Mouse (Mus musculus) hindbrain, embryonic 13.5 days (tissue): ENCODE results near the gene Tmem38a. TPM values are rescaled to one million over a fixed set of nuclear protein-coding genes. Genes with fewer than 3 reads are reported as not detected.

Experiments used
- ATAC-seq: fragments of 200-750 bp; cut with Nextera tagmentation; 2 replicates; pipeline ENCODE4 v1.8.0; 2017; ENCODE audit warnings: moderate TSS enrichment; ENCODE audit not compliant: low FRiP score
- H3K27ac ChIP-seq: fragments of 300-500 bp; sonication (generic); 2 replicates; pipeline ENCODE4 v1.5.1; 2015; ENCODE audit warnings: inconsistent platforms, mild to moderate bottlenecking, moderate library complexity
- H3K27me3 ChIP-seq: fragments of 300-500 bp; sonication (generic); 2 replicates; pipeline ENCODE4 v1.6.1; 2015; ENCODE audit warnings: mild to moderate bottlenecking, inconsistent platforms
- H3K36me3 ChIP-seq: fragments of 300-500 bp; sonication (generic); 2 replicates; pipeline ENCODE4 v1.6.1; 2015; ENCODE audit warnings: mild to moderate bottlenecking, inconsistent platforms
- H3K4me1 ChIP-seq: fragments of 300-500 bp; sonication (generic); replicated peaks from 2 replicates; pipeline ENCODE4 v1.6.1; 2015; ENCODE audit warnings: inconsistent platforms
- H3K4me2 ChIP-seq: fragments of 300-500 bp; sonication (generic); 2 replicates; pipeline ENCODE4 v1.6.1; 2015; ENCODE audit warnings: inconsistent platforms, mild to moderate bottlenecking, moderate library complexity
- H3K4me3 ChIP-seq: fragments of 300-500 bp; sonication (generic); 2 replicates; pipeline ENCODE4 v1.5.1; 2015; ENCODE audit warnings: mild to moderate bottlenecking, inconsistent platforms
- H3K9ac ChIP-seq: fragments of 300-500 bp; sonication (generic); 2 replicates; pipeline ENCODE4 v1.6.1; 2015; ENCODE audit warnings: mild to moderate bottlenecking, inconsistent platforms
- H3K9me3 ChIP-seq: fragments of 300-500 bp; sonication (generic); 2 replicates; pipeline ENCODE4 v1.6.1; 2016; ENCODE audit warnings: inconsistent platforms
- WGBS: fragments of 180-500 bp; shearing (Covaris S2); methylation state at CpG from one replicate; pipeline ENCODE4 v1.1.7; 2015; 5-methylcytosine and 5-hydroxymethylcytosine counted together
- polyA plus RNA-seq: library from polyadenylated mRNA; unstranded; fragments of >200 nt; fragmentation: Nextera tagmentation; extraction: Ambion mirVana; gene quantifications from 2 replicates; pipeline ENCODE4 v1.2.1, GENCODE M21; 2015

Gene Tmem38a
- polyA plus RNA-seq, 1 experiment from 2014 or later = 19.3 TPM

- H3K9ac ChIP-seq = peak within 1 kb of the TSS; percentile 87
- WGBS = under 1% methylated on average over 52 of the region's 52 CpGs
- H3K27me3 ChIP-seq = no peaks in the 10 kb centered on the region
- H3K9me3 ChIP-seq = no peaks in the 10 kb centered on the region
- H3K4me1 ChIP-seq = peaks cover 35% of the 10 kb centered on the region
- H3K4me2 ChIP-seq = peak within 1 kb of the TSS; percentile 96
- H3K27ac ChIP-seq = peak within 1 kb of the TSS; percentile 90
- H3K36me3 ChIP-seq = peaks cover 34% of the 10 kb centered on the region
- ATAC-seq = peak; percentile 97
- peak within 1 kb of the TSS; percentile 69 for H3K4me3 ChIP-seq
These were observed 933 bp upstream of the Tmem38a start, which contains the start of gene Smim7 for GRCm38 (mm10) chr8:72570633-72571610. Gene Smim7 (minus strand): TSS chr8:72571088.

GRCm38 (mm10) chr8:72572507-72572906 lies 652 bp downstream of the Tmem38a start:
- Histone ChIP-seq H3K36me3 (peaks cover 18% of the 10 kb centered on the region), H3K27ac (no peak overlapping the region), H3K4me2 (peak overlapping the region; percentile 96), H3K9me3 (no peaks in the 10 kb centered on the region), H3K4me1 (peaks cover 35% of the 10 kb centered on the region), H3K9ac (peak overlapping the region; percentile 87), H3K4me3 (peak overlapping the region; percentile 69), H3K27me3 (no peaks in the 10 kb centered on the region)
- no peak for ATAC-seq
- WGBS = 7% methylated on average over 10 of the region's 10 CpGs

GRCm38 (mm10) chr8:72573450-72573849 lies 1.6 kb downstream of the Tmem38a start:
- Histone ChIP-seq H3K27me3 (no peaks in the 10 kb centered on the region), H3K9ac (no peak overlapping the region), H3K4me2 (no peak overlapping the region; the same call in 1 of the 2 replicates), H3K36me3 (peaks cover 9% of the 10 kb centered on the region), H3K9me3 (no peaks in the 10 kb centered on the region), H3K4me1 (peaks cover 35% of the 10 kb centered on the region), H3K4me3 (no peak overlapping the region), H3K27ac (no peak overlapping the region)
- no peak for ATAC-seq
- WGBS = 81% methylated on average over 6 of the region's 6 CpGs

- Histone ChIP-seq H3K27ac (no peak overlapping the region), H3K4me2 (no peak overlapping the region), H3K9ac (no peak overlapping the region), H3K4me1 (peaks cover 20% of the 10 kb centered on the region), H3K4me3 (no peak overlapping the region), H3K36me3 (peaks cover 11% of the 10 kb centered on the region), H3K27me3 (no peaks in the 10 kb centered on the region), H3K9me3 (no peaks in the 10 kb centered on the region)
- ATAC-seq = no peak
- 97% methylated on average over 6 of the region's 6 CpGs for WGBS
These were observed 4.1 kb downstream of the Tmem38a start for GRCm38 (mm10) chr8:72575915-72576314.

- Histone ChIP-seq H3K4me2 (no peak overlapping the region), H3K27ac (no peak overlapping the region), H3K4me3 (no peak overlapping the region), H3K36me3 (peaks cover 25% of the 10 kb centered on the region), H3K9ac (no peak overlapping the region), H3K27me3 (no peaks in the 10 kb centered on the region), H3K4me1 (peaks cover 16% of the 10 kb centered on the region), H3K9me3 (no peaks in the 10 kb centered on the region)
- 87% methylated on average over 3 of the region's 3 CpGs for WGBS
- ATAC-seq = no peak
These were observed 5.4 kb downstream of the Tmem38a start for GRCm38 (mm10) chr8:72577266-72577665.

- WGBS = 73% methylated on average over 1 of the region's 1 CpGs
- no peaks in the 10 kb centered on the region for H3K27me3 ChIP-seq
- H3K27ac ChIP-seq = no peak overlapping the region
- H3K9ac ChIP-seq = no peak overlapping the region
- H3K9me3 ChIP-seq = no peaks in the 10 kb centered on the region
- H3K4me2 ChIP-seq = no peak overlapping the region
- peaks cover 27% of the 10 kb centered on the region for H3K36me3 ChIP-seq
- ATAC-seq = no peak
- H3K4me1 ChIP-seq = peaks cover 9% of the 10 kb centered on the region
- no peak overlapping the region for H3K4me3 ChIP-seq
These were observed 6.1 kb downstream of the Tmem38a start for GRCm38 (mm10) chr8:72577941-72578340.

- 65% methylated on average over 9 of the region's 9 CpGs for WGBS
- Histone ChIP-seq H3K9ac (no peak overlapping the region), H3K9me3 (no peaks in the 10 kb centered on the region), H3K4me1 (no peaks in the 10 kb centered on the region; the same call in 1 of the 2 replicates), H3K4me2 (no peak overlapping the region), H3K4me3 (no peak overlapping the region), H3K27me3 (no peaks in the 10 kb centered on the region), H3K27ac (no peak overlapping the region), H3K36me3 (peaks cover 30% of the 10 kb centered on the region)
- ATAC-seq = no peak
These were observed 7.5 kb downstream of the Tmem38a start for GRCm38 (mm10) chr8:72579374-72579773.

- ATAC-seq = no peak
- Histone ChIP-seq H3K4me1 (no peaks in the 10 kb centered on the region), H3K4me3 (no peak overlapping the region), H3K9me3 (no peaks in the 10 kb centered on the region), H3K4me2 (no peak overlapping the region), H3K9ac (no peak overlapping the region), H3K27me3 (no peaks in the 10 kb centered on the region), H3K36me3 (peaks cover 40% of the 10 kb centered on the region), H3K27ac (no peak overlapping the region)
- WGBS = 81% methylated on average over 7 of the region's 7 CpGs
These were observed 11.4 kb downstream of the Tmem38a start for GRCm38 (mm10) chr8:72583056-72583771.

- no peaks in the 10 kb centered on the region for H3K4me1 ChIP-seq
- no peaks in the 10 kb centered on the region for H3K27me3 ChIP-seq
- H3K27ac ChIP-seq = no peak overlapping the region
- H3K36me3 ChIP-seq = peaks cover 40% of the 10 kb centered on the region
- H3K9me3 ChIP-seq = no peaks in the 10 kb centered on the region
- H3K9ac ChIP-seq = no peak overlapping the region
- no peak overlapping the region for H3K4me3 ChIP-seq
- ATAC-seq = no peak
- no peak overlapping the region for H3K4me2 ChIP-seq
- 82% methylated on average over 6 of the region's 6 CpGs for WGBS
These were observed 12.5 kb downstream of the Tmem38a start for GRCm38 (mm10) chr8:72584390-72584789.

GRCm38 (mm10) chr8:72587806-72588205 lies 16.0 kb downstream of the Tmem38a start:
- no peak overlapping the region for H3K4me3 ChIP-seq
- no peaks in the 10 kb centered on the region for H3K9me3 ChIP-seq
- no peaks in the 10 kb centered on the region for H3K27me3 ChIP-seq
- no peak overlapping the region for H3K27ac ChIP-seq
- 75% methylated on average over 6 of the region's 6 CpGs for WGBS
- ATAC-seq = no peak
- peaks cover 12% of the 10 kb centered on the region; the same call in 1 of the 2 replicates for H3K36me3 ChIP-seq
- no peak overlapping the region for H3K4me2 ChIP-seq
- no peaks in the 10 kb centered on the region for H3K4me1 ChIP-seq
- no peak overlapping the region for H3K9ac ChIP-seq

- no peaks in the 10 kb centered on the region for H3K4me1 ChIP-seq
- H3K36me3 ChIP-seq = peaks cover 10% of the 10 kb centered on the region; the same call in 1 of the 2 replicates
- ATAC-seq = no peak
- H3K27ac ChIP-seq = no peak overlapping the region
- no peak overlapping the region for H3K9ac ChIP-seq
- no peaks in the 10 kb centered on the region for H3K27me3 ChIP-seq
- WGBS = 92% methylated on average over 10 of the region's 10 CpGs
- H3K4me2 ChIP-seq = no peak overlapping the region
- no peaks in the 10 kb centered on the region for H3K9me3 ChIP-seq
- no peak overlapping the region for H3K4me3 ChIP-seq
These were observed 17.0 kb downstream of the Tmem38a start for GRCm38 (mm10) chr8:72588865-72589264.

GRCm38 (mm10) chr8:72589286-72589685 lies 17.4 kb downstream of the Tmem38a start:
- H3K27me3 ChIP-seq = no peaks in the 10 kb centered on the region
- H3K9ac ChIP-seq = no peak overlapping the region
- no peak overlapping the region for H3K4me3 ChIP-seq
- WGBS = 80% methylated on average over 7 of the region's 7 CpGs
- H3K4me2 ChIP-seq = no peak overlapping the region
- H3K4me1 ChIP-seq = no peaks in the 10 kb centered on the region
- no peaks in the 10 kb centered on the region for H3K9me3 ChIP-seq
- no peak for ATAC-seq
- H3K36me3 ChIP-seq = peaks cover 10% of the 10 kb centered on the region; the same call in 1 of the 2 replicates
- no peak overlapping the region for H3K27ac ChIP-seq
